Mouse (Mus musculus): ENCODE measurements around the gene Camkv.

The Camkv gene

GRCm38 (mm10) chr9:107963700-107964099 lies 28.2 kb downstream of the Camkv start:
- DNase-seq, result peak; percentile 95

GRCm38 (mm10) chr9:107964681-107965080 lies 29.2 kb downstream of the Camkv start:
- DNase-seq, result no peak

- no peak for DNase-seq
These were observed 31.2 kb downstream of the Camkv start for GRCm38 (mm10) chr9:107966676-107967075.

DNA sequence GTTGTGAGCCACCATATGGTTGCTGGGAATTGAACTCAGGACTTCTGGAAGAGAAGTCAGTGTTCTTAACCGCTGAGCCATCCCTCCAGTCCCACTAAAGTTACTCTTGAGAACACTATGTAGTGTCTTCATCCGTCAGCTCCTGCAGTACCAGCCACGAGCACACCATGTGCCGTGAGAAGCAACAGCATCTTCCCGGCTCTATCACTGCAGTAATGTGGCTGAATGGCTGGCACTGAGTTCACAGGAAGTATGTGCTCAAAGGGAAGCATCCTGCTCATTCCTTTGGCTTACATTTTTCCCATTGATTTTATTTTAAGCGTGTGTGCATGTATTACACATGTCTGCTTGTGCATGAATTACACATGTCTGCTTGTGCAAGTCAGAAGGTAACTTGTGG lies 32.0 kb downstream of the Camkv start:
- no peak for DNase-seq

DNA sequence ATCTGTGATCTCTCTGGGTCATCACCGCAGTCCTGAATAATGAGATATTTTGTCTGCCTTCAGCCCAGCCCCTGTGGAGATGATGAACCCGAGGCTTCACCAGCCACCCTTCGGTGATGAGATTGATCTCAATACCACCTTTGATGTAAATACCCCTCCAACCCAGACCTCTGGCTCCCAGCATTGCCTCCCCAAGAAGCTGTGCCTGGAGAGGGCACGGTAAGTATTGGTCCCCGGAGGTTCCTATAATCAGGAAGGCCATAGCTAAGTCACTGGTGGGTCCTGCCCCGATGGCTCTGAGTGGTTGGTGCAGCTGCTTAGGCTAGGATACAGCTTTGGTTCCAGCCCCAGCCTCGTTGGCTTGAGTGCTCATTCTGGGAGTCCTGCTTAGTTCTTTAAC lies 33.1 kb downstream of the Camkv start:
- no peak for DNase-seq

- no peak for DNase-seq
These were observed 34.8 kb downstream of the Camkv start for GRCm38 (mm10) chr9:107970311-107970710.

DNA sequence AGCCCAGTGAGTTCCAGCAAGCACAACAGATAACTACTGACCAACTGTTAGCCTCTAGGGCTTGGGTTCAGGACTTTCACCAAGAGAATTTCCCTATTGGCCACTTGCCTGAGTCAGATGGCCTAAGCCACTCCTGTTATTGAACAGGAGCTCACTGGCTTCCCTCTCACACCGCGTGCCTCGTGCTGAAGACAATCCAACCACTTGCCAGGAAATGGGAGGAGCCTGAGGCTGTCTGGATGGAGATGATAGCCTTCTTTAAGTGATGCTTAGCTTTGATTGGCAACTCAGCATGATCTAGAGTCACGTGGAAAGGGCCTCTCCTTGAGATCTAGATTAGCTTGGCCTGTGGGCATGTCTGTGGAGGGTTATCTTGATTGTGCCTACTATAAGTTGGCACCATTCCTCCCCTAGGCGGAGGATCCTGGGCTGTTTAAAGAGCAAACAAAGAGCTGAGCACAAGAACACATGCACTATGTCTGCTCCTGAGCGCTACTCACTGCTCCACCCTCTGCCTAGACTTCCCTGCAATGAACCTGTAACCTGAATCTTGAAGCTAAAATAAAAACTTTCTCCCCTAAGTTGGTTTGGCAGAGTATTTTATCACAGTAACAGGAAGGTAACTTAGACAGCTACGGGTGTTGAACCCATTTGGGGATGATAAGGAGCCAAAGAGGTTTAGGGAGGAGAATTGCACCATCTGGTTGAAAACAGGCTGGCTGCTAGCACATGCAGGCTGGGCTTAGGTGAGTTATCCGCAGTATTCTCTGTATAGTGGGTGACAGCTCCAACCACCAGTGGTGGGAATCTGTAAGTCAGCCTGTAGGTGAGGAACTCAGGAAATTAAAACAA lies 36.4 kb downstream of the Camkv start:
- no peak for DNase-seq

DNA sequence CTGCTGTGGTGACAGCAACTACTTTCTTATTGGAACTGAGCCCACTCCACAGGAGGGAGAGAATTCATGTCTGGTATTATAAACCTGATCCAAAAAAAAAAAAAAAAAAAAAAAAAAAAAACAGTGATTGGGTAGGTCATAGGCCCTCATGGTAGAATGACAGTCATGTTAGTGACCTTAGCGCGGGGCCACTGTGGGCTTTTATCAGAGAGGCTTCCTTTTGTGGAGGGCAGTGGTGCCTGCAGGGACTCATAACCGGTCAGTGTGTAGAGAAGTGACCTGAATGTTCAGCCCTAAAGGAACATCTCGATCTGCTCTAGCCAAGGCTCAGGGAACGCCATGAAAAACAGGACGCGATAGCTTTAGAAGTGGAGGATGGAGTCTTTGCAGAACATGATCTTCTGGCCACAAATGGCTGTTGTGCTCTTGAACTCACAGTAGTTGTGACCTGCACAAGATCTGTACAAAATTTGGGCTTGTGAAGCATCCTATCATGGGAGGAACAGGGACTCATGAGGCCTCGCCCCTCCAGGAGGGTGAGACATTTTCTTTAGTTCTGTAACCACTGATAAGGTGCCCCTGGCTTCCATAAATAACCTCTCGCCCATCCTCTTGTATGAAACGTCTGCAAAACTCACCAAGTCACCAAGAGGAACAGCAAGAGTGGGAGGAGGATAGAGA lies 39.2 kb downstream of the Camkv start:
- no peak for DNase-seq

DNA sequence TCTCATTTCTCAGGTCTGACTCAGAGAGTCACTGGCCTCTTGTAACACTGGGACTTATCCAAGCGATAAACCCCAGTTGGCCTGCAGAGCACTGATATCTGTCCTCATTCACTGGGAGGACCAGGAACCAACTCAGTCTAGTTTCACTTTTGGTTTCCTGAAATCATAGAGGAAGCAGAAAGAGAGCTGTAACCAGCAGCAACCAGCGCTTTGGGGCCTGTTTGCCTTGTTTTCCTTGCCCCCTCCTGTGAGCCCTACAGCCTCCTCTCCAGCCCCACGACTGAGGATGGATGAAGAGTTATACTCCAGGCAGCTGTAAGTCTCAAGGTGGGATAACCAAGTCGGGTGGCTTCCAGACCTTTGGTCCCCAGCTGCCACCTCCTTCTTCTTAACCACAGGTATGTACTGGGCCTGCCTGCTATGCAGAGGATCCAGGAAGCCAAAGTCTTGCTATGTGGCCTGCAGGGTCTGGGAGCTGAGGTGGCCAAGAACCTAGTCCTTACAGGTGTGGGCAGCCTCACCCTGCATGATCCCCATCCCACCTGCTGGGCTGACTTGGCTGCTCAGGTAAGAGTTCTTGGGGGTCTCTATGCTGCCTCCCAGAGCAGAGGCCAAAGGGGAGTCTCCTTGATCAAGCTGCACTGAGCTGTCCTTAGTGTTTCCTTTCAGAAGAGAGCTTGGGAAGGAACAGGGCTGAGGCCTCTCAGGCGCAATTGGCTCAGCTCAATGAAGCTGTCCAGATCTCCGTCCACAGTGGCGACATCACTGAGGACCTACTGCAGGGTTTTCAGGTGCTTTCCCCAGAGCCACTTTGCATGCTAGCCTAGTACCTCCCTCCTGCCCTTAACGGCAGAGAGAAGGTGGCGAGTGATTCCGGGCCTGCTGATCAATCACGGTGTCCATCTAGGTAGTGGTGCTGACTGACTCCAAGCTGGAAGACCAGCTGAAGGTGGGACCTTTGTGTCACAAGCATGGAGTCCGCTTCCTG lies 40.2 kb downstream of the Camkv start, which contains the start of gene Uba7:
TSS of gene Uba7 (plus strand) at position 107 of the 988 bp plus-strand sequence.
- peak; percentile 16 to 35 for DNase-seq

GRCm38 (mm10) chr9:107978815-107979214 lies 43.3 kb downstream of the Camkv start:
- DNase-seq, result no peak

DNA sequence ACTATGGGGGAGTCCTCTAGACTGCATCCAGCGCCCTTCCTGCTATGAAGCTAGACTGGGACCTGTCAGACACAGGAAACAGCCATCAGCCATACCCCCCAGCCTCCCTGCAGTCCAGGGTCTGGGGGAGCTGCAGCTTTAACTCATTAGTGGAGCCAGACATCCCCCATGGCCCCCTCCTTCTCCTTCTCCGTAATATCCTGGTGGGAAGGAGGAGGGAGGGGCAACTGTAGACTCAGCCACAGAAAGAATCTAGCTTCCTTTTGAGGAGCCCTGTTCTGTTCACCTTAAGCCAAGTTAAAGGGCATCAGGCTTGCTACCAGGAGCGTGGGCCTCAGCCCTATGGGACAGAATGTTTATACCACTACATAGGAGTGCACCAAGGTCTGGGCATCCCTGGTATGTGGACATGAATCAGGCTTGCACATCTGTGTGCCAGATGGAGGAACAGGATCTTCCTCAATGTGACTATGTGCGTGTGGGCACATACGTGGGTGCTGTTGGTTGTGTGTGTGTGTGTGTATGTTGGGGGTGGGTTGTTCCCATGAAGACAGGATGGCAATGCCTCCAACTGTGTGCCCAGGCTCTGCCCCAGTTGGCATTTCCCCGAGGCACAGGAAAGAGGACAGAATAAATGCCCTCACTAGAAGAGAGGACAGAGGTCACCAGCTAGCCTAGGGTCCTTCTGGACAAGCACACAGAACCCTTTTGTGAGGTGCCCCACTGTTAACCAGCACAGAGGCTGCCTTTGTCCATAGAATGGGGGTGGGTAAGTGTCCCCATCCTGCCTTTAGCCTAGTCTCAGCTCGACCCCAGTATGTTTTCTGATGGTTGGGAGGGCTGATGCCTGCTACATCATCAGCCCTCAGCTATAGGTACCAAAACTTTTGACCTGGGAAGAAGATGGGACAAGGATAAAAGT lies 46.5 kb downstream of the Camkv start:
- peak; percentile 70 to 81 for DNase-seq

GRCm38 (mm10) chr9:107982681-107983346 lies 47.3 kb downstream of the Camkv start, which contains the start of gene Gm20661:
Gm20661 (plus strand) TSS chr9:107983058.
- peak; percentile 87 to 91 for DNase-seq

DNA sequence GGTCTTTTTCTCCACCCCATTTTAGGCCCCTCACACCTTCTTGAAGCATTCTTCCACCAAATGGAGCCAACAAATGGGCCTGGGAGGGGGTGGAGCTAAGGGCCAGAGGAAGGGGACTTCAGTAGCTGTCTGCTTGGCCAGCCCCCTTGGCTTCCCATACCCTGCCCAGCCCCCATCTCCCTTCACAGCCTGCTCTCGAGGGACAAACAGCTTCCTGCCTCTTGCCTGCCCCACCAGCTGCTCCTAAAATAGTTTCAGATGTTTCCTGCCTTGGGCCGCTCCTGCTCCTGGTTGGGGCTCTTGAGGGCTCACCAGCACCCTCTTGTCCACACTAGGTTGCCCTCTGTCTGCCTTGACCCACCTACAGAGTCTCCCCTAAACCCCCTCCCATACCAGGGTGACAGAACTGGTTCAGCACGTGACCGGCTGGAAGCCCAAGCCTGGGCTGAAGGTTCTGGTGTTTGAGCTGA lies 48.0 kb downstream of the Camkv start:
- peak; percentile 90 to 94 for DNase-seq

GRCm38 (mm10) chr9:107984052-107984753 lies 48.7 kb downstream of the Camkv start:
- DNase-seq, result peak; percentile 41 to 60

- no peak for DNase-seq
These were observed 49.2 kb downstream of the Camkv start for GRCm38 (mm10) chr9:107984754-107985055.

DNA sequence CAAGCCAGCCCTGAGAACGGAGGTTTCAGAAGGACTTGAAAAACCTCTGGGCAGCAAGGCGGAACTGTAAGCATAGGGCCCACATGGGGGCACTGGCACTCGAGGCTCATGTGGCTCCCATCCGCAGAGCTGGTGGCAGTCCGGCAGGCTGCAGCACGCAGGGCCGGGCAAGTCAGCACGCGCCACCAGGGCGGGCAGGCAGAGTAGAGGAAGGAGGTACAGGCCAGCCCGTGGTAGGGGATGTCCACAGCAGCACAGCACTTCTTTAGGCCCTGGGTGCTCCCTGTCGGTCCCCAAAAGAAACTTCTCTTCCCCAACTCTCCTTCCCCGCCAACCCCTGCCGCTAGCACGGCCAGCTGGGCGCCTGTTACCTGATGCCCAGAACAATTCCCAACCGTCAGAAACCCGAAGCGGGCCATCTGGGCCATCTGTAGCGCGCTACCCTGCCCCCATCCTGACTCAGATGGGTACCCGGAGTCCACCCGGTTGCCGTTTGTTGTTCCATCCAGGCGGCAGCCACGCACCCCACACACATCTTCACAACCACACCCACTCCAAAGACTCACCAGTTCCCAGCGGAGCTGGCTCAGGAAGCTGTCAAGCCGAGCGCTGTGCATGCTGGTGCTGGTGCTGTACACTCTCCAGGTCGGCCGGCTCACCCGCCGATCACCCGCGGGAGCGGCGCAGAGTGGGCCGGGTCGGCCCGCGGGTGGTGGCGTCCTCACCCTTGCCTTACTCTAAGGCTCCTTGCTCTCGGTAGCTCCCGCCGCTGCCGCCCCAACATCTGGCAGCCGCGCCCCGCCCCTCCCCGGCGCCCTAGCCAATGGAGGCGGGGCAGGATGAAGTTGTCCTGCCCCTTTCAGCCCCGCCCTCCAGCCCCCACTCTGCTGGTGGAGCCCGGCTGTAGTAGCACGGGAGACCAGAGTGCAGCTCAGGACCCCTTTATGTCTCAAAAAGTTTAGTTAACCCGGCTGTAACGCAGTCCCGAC lies 50.0 kb downstream of the Camkv start, which contains the start of gene Inka1:
TSS of gene Inka1 (minus strand) at position 749 of the 989 bp plus-strand sequence.
- DNase-seq, result peak; percentile 94 to 96

DNA sequence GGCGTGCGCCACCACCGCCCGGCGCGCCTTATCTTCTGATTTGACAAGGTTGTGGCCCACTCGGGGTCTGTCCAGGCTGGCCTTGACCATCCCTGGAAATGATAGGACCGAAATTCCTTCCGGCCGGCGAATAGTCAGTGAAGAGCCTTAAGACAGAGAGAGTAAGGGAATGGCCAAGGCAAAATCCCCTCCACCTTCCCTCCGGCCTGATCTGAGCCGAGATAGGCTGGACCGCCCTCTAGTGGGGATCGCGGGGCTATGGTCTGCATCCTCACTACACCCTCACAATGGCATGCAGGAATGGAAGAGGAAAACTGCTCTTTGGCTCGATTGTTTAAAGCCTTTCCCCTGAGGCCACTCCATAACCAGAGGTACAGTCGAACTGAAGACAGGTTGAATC lies 50.9 kb downstream of the Camkv start:
- DNase-seq, result peak; percentile 89 to 92

- DNase-seq, result no peak
These were observed 52.5 kb downstream of the Camkv start for GRCm38 (mm10) chr9:107987950-107988349.

- no peak for DNase-seq
These were observed 56.7 kb downstream of the Camkv start, which contains the start of gene Cdhr4 for GRCm38 (mm10) chr9:107992197-107992596. Cdhr4 (plus strand) TSS chr9:107992497.

Data from kidney, postnatal 4 days (tissue).